ENCODE assay signal across 15 mouse cellular contexts in genomic region chr6:72509872-72510435, GRCm38 (mm10). TPM values are rescaled to one million over a fixed set of nuclear protein-coding genes. Genes with fewer than 3 reads are reported as not detected.
DNase-seq lines count a peak whose midpoint lies in the region; ATAC-seq and TF ChIP-seq lines count a peak whose summit lies in the region.
"Had no signal": no experiment of that assay in that cellular context is flagged by ENCODE, and none has a peak within 500 bp of the region (broad histone marks: within the 10 kb centered on the region; RNA-seq: fewer than 3 reads in every experiment).

No protein-coding gene starts in this region.

- no peaks in the 10 kb centered on the region for H3K36me3 ChIP-seq in heart, postnatal 0 days (replicated peaks; ENCODE audit: control insufficient read depth, insufficient read depth, low read length)
- no peaks in the 10 kb centered on the region for H3K36me3 ChIP-seq in lung, embryonic 15.5 days
- no peaks in the 10 kb centered on the region for H3K36me3 ChIP-seq in embryonic facial prominence, embryonic 10.5 days (replicated peaks)
- no peaks in the 10 kb centered on the region for H3K36me3 ChIP-seq in hindbrain, embryonic 16.5 days (ENCODE audit: control insufficient read depth, insufficient read depth, low read length)
- H3K36me3 ChIP-seq: liver, embryonic 12.5 days; stomach, embryonic 15.5 days had no signal

- H3K4me3 ChIP-seq in heart, postnatal 0 days (ENCODE audit: low read depth, low read length) = no peak overlapping the region
- no peak overlapping the region for H3K4me3 ChIP-seq in lung, embryonic 15.5 days
- no peak overlapping the region for H3K4me3 ChIP-seq in embryonic facial prominence, embryonic 10.5 days
- no peak overlapping the region for H3K4me3 ChIP-seq in hindbrain, embryonic 16.5 days (ENCODE audit: low read length)
- H3K4me3 ChIP-seq: liver, embryonic 12.5 days; stomach, embryonic 15.5 days had no signal

- no peak for TF ChIP-seq EP300 in heart, postnatal 0 days (IDR thresholded peaks at IDR 0.05; ENCODE audit: low read depth)

- intact Hi-C loops in left cerebral cortex, postnatal 14 days (cut with DNase I) = loop anchor here (5.0 kb wide), 2 partner anchors 58 to 73 kb away; partner anchors contain the start of gene Mat2a

- WGBS in heart, postnatal 0 days = 48% methylated on average over 2 of the region's 2 CpGs
- 63% methylated on average over 2 of the region's 2 CpGs for WGBS in lung, embryonic 15.5 days
- WGBS in embryonic facial prominence, embryonic 10.5 days = 89% methylated on average over 2 of the region's 2 CpGs
- WGBS in hindbrain, embryonic 16.5 days = 69% methylated on average over 2 of the region's 2 CpGs

- DNase-seq in heart, postnatal 0 days (ENCODE audit: low spot score) = no peak
- DNase-seq in heart, adult 9 months (ENCODE audit: low spot score in 2 of 2) = no peak
- no peak for DNase-seq in lung, postnatal 36 days
- DNase-seq in embryonic facial prominence, embryonic 10.5 days (ENCODE audit: low spot score) = no peak
- DNase-seq in left cerebral cortex, postnatal 14 days (ENCODE audit: low spot score in 2 of 2) = no peak
- DNase-seq in Muller cell, postnatal 12 days (ENCODE audit: inconsistent ontology term) = no peak
- DNase-seq: cerebellum, adult 9-10 months had no signal

- ATAC-seq in heart, postnatal 0 days (ENCODE audit: insufficient read depth, low read depth) = no peak
- ATAC-seq in lung, embryonic 15.5 days (ENCODE audit: borderline replicate concordance, extremely low read depth, low FRiP score, low TSS enrichment) = no peak
- no peak for ATAC-seq in hindbrain, embryonic 16.5 days
- ATAC-seq: inflammation-experienced regulatory T-cells, adult 6 months; liver, embryonic 12.5 days had no signal

- H3K9ac ChIP-seq in heart, postnatal 0 days (replicated peaks; ENCODE audit: low read depth, low read length) = no peak overlapping the region
- no peak overlapping the region for H3K9ac ChIP-seq in lung, embryonic 15.5 days
- 0 out of 2 replicates have a peak overlapping the region, but pooled peaks have one; percentile 27 for H3K9ac ChIP-seq in hindbrain, embryonic 16.5 days (ENCODE audit: low read depth, low read length)
- H3K9ac ChIP-seq: liver, embryonic 12.5 days; stomach, embryonic 15.5 days had no signal

- H3K4me2 ChIP-seq in heart, postnatal 0 days (ENCODE audit: low read depth, low read length) = no peak overlapping the region
- H3K4me2 ChIP-seq in lung, embryonic 15.5 days = no peak overlapping the region
- no peak overlapping the region for H3K4me2 ChIP-seq in hindbrain, embryonic 16.5 days (ENCODE audit: low read length)
- H3K4me2 ChIP-seq: liver, embryonic 12.5 days; stomach, embryonic 15.5 days had no signal

- peak overlapping the region; percentile 54 for H3K27ac ChIP-seq in heart, postnatal 0 days (ENCODE audit: low read depth)
- H3K27ac ChIP-seq in lung, embryonic 15.5 days = peak overlapping the region; percentile 17; the same call in 1 of the 2 replicates
- H3K27ac ChIP-seq in embryonic facial prominence, embryonic 10.5 days (replicated peaks) = peak overlapping the region; percentile 24; the same call in 1 of the 2 replicates
- H3K27ac ChIP-seq in hindbrain, embryonic 16.5 days (ENCODE audit: low read depth, low read length) = peak overlapping the region; percentile 53
- H3K27ac ChIP-seq: liver, embryonic 12.5 days had no signal

- H3K4me1 ChIP-seq in heart, postnatal 0 days (ENCODE audit: control insufficient read depth, insufficient read depth) = peaks cover 36% of the 10 kb centered on the region
- peaks cover 40% of the 10 kb centered on the region for H3K4me1 ChIP-seq in lung, embryonic 15.5 days
- peaks cover 30% of the 10 kb centered on the region for H3K4me1 ChIP-seq in embryonic facial prominence, embryonic 10.5 days
- H3K4me1 ChIP-seq in hindbrain, embryonic 16.5 days (ENCODE audit: control insufficient read depth, insufficient read depth, low read depth, low read length) = peaks cover 26% of the 10 kb centered on the region

- H3K9me3 ChIP-seq in heart, postnatal 0 days (replicated peaks; ENCODE audit: control insufficient read depth, low read length) = no peaks in the 10 kb centered on the region
- no peaks in the 10 kb centered on the region for H3K9me3 ChIP-seq in lung, embryonic 15.5 days
- no peaks in the 10 kb centered on the region for H3K9me3 ChIP-seq in embryonic facial prominence, embryonic 10.5 days
- H3K9me3 ChIP-seq in hindbrain, embryonic 16.5 days (ENCODE audit: control insufficient read depth, low read length) = no peaks in the 10 kb centered on the region
- H3K9me3 ChIP-seq: liver, embryonic 12.5 days; stomach, embryonic 15.5 days had no signal

- TF ChIP-seq CTCF in heart, postnatal 0 days (IDR thresholded peaks at IDR 0.05; ENCODE audit: low read depth) = no peak

- no peaks in the 10 kb centered on the region for H3K27me3 ChIP-seq in heart, postnatal 0 days (ENCODE audit: control insufficient read depth, insufficient read depth, low read length)
- H3K27me3 ChIP-seq in lung, embryonic 15.5 days = no peaks in the 10 kb centered on the region
- H3K27me3 ChIP-seq in embryonic facial prominence, embryonic 10.5 days (replicated peaks; ENCODE audit: low read depth, poor library complexity, severe bottlenecking) = no peaks in the 10 kb centered on the region
- H3K27me3 ChIP-seq in hindbrain, embryonic 16.5 days (replicated peaks; ENCODE audit: control insufficient read depth, insufficient read depth, low read length) = no peaks in the 10 kb centered on the region
- H3K27me3 ChIP-seq: liver, embryonic 12.5 days; stomach, embryonic 15.5 days had no signal

RNA-seq across cellular contexts. Expression of gene Sh2d6, which starts 11.6 kb away (rescaled TPM):
- not detected in 2 replicates for total RNA-seq in heart, postnatal 0 days (2014; rRNA removed; ENCODE audit: low replicate concordance)
- not detected in 2 replicates for polyA plus RNA-seq in heart, postnatal 0 days (2015; fragmentation: Nextera tagmentation; extraction: Ambion mirVana)
- not detected in 2 replicates for polyA plus RNA-seq in lung, embryonic 15.5 days (2015; fragmentation: Nextera tagmentation; extraction: Ambion mirVana)
- polyA plus RNA-seq in embryonic facial prominence, embryonic 10.5 days (2016; fragmentation: Nextera tagmentation; extraction: Ambion mirVana) = 0.16 and 0.19 TPM in 2 replicates
- 0.29 and 0.36 TPM in 2 replicates for polyA plus RNA-seq in hindbrain, embryonic 16.5 days (2015; fragmentation: Nextera tagmentation; extraction: Ambion mirVana)
- total RNA-seq in left cerebral cortex, postnatal 14 days (2021) = under 1 TPM; 0.70 to 0.92 TPM
- total RNA-seq: megakaryocyte-erythroid progenitor cell, adult 5-6 weeks had no signal
- polyA plus RNA-seq: embryonic facial prominence, embryonic 11.5 days; inflammation-experienced regulatory T-cells, adult 6 months; liver, embryonic 12.5 days; neural tube, embryonic 11.5 days had no signal

RNA-seq across cellular contexts. Expression of gene Capg, which starts 34.2 kb away (rescaled TPM):
- 25.1 and 53.6 TPM in 2 replicates for total RNA-seq in heart, postnatal 0 days (2014; rRNA removed; ENCODE audit: low replicate concordance)
- 24.9 and 25.9 TPM in 2 replicates for polyA plus RNA-seq in heart, postnatal 0 days (2015; fragmentation: Nextera tagmentation; extraction: Ambion mirVana)
- 54.2 and 57.9 TPM in 2 replicates for polyA plus RNA-seq in lung, embryonic 15.5 days (2015; fragmentation: Nextera tagmentation; extraction: Ambion mirVana)
- 14.8 and 16.0 TPM in 2 replicates for polyA plus RNA-seq in embryonic facial prominence, embryonic 10.5 days (2016; fragmentation: Nextera tagmentation; extraction: Ambion mirVana)
- 9.0 and 10.2 TPM in 2 replicates for polyA plus RNA-seq in hindbrain, embryonic 16.5 days (2015; fragmentation: Nextera tagmentation; extraction: Ambion mirVana)
- total RNA-seq in left cerebral cortex, postnatal 14 days (2021) = 1 to 10 TPM; 3.3 to 3.6 TPM
